Mouse (Mus musculus) 3T3-L1 (cell line): ENCODE results near the gene Gm20388.
"Not testable (repeated sequence)": the region's sequence is repeated elsewhere in the genome, so short reads cannot be mapped to it uniquely, and the experiment has no call there.

Experiments
- DNase-seq: peaks from one replicate; pipeline ENCODE4 v3.0.0-alpha.2; 2015; ENCODE audit warnings: low read depth, low spot score

Gene Gm20388

GRCm38 (mm10) chr8:123898576-123898975 lies 3987.9 kb downstream of the Gm20388 start:
- DNase-seq: no peak

DNA sequence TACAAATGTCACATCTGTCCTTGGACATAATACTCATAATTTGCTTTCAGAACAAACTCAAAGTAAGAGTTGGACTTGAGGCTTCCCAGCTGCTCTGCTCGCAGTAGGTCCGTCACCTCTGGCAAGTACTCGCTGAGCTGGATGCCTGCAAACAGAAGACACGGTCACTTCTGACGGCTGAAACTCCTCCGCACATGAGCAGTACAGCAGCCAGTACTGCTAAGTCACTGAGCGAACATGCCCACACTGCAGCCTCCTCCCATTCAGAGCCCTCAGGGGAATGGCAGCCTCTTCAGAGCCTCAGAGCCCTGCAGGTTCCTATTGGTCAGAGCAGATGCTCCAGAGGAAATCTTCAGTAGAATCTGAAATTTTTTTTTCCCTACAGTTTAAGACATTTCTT lies 3988.7 kb downstream of the Gm20388 start:
- DNase-seq: no peak

DNA sequence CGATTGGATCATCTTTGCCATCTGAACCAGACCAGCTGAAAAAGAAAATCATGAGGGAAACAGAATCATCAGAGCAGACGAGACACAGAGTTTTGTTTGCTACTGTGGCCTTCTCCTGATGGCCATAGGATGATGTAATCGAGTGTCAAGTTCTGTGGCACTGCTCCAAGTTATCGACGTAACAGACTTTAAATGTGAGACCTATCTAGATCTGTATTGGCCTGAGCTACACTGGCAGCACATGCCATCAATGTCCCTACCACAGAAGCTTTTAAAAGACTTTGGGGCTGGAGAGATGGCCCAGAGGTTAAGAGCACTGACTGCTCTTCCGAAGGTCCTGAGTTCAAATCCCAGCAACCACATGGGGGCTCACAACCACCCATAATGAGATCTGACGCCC lies 3992.0 kb downstream of the Gm20388 start:
- DNase-seq: peak; percentile 11

- no peak for DNase-seq
Measured at GRCm38 (mm10) chr8:123907604-123908003, 3997.0 kb downstream of the Gm20388 start.

DNA sequence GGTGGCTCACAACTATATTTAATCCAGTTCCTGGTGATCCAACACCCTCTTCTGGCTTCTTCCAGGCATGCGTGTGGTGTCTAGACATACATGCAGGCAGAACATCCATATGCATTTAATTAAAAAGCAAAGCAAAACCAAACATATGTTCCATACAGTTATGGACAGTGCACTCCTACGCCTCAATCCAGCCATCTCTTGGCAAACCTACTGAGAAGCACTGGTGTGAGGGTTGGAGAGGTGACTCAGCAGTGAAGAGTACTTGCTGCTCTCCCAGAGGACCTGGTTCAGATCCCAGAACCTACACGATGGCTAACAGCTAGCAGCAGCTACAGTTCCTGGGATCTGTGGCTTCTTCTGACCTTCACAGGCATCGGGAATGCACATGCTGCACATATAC lies 4001.6 kb downstream of the Gm20388 start:
- peak; percentile 48 for DNase-seq

DNA sequence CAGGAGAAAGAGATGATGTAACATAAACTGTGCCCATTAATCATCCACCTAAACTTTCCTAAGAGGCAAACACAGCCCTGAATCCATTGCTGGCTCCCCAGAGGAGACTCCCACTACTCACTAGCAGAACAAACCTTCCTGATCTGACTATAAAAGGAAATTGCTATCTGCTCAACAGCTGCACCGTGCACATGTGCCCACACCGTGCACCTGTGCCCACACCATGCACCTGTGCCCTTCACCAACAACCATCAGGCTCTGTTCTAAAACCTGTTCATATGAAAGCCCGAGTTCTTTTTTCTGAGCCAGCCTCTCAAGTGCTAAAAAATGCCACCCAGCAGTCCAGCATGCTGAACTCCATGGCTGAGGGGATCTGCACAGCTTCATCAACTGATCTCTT lies 4004.0 kb downstream of the Gm20388 start:
- DNase-seq: no peak

DNA sequence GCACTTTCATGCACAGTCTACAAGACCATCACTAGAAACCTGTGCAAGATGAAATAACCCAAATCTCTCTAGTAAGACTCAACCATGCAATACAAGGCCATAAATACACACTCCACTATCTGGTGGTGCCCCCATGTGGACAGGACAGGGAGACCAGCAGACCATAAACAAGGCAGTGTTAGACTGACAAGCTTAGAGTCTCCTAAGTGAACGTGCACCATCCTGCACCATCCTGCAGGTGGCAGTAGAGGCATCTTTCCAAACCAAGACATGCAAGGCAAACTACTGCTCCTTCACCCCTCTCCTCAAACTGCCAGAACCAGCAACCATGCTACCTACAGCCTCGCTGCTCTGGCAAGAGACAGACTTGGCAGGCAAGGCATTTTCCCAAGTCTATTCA lies 4014.1 kb downstream of the Gm20388 start:
- peak; percentile 97 for DNase-seq

GRCm38 (mm10) chr8:123925671-123926070 lies 4015.0 kb downstream of the Gm20388 start:
- DNase-seq: no peak

DNA sequence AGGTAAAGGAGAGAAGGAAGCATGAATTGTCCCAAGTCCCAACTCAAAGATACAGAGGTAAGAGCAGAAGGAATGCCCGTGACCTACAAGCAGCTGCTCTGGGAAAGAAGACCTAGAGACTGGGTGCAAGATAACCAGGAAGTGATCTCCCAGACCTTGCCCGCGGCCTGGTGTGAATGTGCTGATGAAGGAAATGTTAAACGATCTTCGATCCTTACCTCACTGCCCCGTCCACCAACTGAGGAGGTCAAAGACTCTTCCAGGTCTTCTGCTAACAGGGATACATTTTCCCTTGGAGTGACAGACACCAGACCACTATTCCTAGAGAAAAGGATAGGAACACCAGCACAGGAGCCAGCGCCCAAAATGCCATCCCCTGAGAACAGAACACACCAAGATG lies 4018.4 kb downstream of the Gm20388 start:
- no peak for DNase-seq

- peak; percentile 99 for DNase-seq
Measured at GRCm38 (mm10) chr8:123948942-123949685, 4038.5 kb downstream of the Gm20388 start, which contains the start of gene Nup133. Nup133 (minus strand) TSS chr8:123949265.

DNA sequence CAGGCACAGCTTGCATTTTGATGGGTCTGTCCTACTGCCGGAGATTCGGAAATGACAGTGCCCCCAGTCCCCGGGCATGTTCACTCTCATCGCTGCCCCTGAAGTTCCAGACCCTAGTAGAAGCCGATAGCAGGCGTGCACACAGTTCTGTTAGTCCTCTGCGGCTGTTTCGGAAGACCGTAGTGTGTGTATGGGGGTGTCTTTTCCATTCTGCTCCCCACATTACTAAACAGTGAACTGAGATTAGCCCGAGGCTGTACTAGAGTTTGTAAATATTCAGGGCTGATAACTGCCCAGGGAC lies 4039.0 kb downstream of the Gm20388 start:
- DNase-seq: no peak

GRCm38 (mm10) chr8:123950077-123950802 lies 4039.6 kb downstream of the Gm20388 start:
- peak; percentile 87 for DNase-seq

DNA sequence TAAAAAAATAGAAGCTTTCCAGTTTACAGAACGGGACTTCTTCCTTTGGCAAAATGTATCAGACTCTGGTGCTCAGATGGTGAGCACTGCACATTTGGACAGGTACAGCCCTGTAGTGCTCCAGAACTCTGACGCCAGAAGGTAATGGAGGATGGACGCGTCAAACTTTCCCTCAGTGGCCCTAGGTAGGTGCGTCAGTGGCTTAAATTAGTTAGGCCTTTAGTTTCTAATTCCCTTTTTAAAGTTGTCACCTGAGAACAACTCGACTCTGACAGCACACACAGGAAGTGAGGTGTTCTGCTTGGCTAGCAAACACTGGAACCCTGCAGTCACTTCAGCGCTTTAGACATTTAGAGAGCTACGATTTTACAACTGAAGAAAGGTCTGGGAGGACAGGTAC lies 4043.0 kb downstream of the Gm20388 start:
- no peak for DNase-seq

- DNase-seq: no peak
Measured at GRCm38 (mm10) chr8:123954246-123954645, 4043.6 kb downstream of the Gm20388 start.

DNA sequence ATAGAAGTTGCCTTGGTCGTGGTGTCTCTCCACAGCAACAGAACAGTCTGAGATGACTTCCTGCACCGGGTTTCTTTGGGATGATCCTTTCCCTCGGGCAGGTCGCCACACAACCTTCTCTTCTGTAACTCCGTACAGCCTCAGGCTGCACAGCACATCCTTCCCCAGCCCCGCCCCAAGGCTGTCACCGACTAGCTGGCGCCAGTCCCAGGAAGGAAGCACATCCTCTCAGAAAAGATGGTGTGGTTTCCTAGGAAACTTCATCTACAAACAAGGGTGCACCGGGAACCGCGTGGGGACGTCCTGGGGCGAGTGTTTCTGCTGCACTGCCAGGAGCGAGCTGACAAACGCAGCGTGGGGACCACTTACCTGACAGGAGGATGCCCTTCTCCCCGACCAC lies 4047.5 kb downstream of the Gm20388 start:
- no peak for DNase-seq

DNA sequence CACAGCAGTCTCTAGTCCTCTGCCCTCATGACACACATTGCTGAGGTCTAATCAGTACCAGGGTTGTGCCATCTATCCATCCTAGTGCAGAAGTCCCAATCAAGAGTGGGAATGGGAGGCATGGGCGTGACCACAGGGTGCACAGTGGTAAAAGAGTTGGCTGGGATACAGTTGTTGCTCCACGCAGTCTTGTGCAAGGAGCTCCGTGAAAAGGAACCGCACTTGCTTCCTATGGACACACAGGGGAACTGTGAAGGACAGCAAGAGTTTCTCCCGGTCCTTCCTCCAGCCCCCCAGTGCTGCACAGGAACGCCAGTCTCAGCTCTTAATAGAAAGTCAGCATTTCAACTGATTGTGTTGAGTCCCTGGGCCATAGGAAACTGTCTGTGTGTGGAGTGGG lies 4048.8 kb downstream of the Gm20388 start:
- DNase-seq: no peak

- DNase-seq: no peak
Measured at GRCm38 (mm10) chr8:123960056-123960455, 4049.4 kb downstream of the Gm20388 start.

DNA sequence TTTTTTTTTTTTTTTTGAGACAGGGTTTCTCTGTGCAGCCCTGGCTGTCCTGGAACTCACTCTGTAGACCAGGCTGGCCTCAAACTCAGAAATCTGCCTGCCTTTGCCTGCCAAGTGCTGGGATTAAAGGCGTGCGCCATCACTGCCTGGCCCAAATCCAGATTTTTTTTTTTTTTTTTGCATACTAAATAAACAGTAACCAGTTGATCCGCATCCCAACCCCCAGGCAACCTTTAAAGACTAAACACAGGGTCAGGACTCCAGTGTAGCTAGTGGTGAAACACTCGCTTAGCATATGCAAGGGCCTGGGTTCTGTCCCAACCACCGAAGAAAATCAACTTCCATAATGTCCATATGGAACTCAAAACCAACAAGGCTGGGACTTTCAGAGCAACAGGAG lies 4049.9 kb downstream of the Gm20388 start:
- not testable (repeated sequence) for DNase-seq

DNA sequence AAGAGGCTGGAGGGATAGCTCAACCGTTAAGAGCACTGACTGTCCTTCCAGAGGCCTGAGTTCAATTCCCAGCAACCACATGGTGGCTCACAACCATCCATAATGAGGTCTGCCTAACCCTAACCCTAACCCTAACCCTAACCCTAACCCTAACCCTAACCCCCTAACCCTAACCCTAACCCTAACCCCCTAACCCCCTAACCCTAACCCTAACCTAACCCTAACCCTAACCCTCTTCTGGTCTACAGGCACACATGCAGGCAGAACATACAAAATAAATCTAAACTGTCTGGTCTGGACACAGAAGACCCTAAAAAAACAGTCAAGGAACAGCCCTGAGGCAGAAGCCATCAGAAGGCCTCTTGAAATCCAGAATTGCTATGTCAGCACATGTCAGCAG lies 4050.7 kb downstream of the Gm20388 start:
- no peak for DNase-seq

- DNase-seq: no peak
Measured at GRCm38 (mm10) chr8:123966896-123967295, 4056.3 kb downstream of the Gm20388 start.

DNA sequence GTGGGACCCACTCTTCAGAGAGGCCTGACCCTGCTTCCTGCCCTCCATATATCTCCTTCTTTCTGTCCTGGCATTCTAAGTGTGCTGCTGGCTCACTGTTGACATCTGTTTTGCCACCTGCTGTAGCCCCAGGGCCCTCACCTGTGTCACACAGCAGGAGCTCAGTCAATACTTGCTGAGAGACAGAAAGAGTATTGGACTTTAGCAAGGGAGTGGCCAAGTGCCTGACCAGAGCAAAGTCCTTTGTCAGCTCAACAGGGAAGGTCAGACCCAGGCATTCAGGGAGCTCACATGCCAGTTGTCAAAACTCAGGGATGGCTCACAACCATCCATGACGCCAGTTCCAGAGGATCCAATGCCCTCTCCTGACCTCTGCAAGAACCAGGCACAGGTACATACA lies 4062.9 kb downstream of the Gm20388 start:
- no peak for DNase-seq

- no peak for DNase-seq
Measured at GRCm38 (mm10) chr8:123977499-123977898, 4066.9 kb downstream of the Gm20388 start.

DNA sequence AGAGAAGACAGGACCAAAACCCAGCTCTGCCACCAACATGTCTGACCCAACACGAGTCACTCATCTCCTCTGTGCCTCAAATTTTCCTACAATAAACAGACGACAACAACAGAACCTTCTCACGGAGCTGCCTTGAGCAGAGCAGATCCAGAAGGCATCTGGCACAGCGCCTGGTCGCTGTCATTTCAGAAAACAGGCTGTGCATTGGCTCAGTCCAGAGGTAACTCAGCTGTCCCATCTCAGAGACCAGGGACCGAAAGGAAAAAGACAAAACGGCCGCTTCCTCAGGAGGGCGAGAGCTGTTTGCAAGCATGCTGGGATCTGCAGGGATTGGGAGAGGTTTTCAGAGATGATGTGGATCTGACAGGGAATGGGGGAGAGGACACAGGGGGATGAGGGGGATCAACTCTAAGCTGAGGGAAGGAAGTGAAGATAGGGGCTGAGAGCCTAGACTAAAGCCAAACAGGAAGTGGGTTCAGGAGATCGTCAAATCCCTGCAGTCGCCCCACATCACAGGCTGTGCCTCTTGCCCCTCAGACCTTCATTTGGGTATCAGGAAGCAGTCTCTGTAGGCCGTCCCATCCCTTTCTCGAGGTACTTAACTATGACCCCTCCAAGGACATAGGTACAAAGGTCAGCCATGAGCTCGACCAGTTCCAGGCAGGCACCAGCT lies 4067.7 kb downstream of the Gm20388 start:
- peak; percentile 30 for DNase-seq
